Mouse (Mus musculus) urinary bladder, postnatal 10 days (tissue): ENCODE measurements around the gene Lrig1.

Source experiments
- DNase-seq: peaks from one replicate; pipeline ENCODE4 v3.0.0; 2022; ENCODE audit warnings: low spot score

Gene Lrig1

DNA sequence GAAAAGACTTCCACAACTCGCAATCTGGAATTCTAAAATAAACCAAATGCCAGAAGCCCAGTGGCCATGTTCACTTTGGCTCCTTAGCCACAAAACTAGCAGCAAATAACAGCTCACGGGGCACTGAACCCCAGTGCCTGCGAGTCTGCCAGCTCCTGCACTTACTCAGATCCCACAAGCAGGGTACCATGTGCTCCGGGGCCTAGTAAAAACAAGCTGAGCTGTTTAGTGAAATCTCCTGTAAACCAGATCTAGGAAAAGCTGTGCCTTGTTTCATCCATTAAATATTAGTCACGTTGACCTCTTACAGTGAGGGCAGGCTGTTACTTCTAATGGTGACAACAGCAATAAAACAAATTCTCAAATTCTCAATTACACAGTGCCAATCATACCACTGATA, 81.3 kb downstream of the Lrig1 start:
- no peak for DNase-seq

DNA sequence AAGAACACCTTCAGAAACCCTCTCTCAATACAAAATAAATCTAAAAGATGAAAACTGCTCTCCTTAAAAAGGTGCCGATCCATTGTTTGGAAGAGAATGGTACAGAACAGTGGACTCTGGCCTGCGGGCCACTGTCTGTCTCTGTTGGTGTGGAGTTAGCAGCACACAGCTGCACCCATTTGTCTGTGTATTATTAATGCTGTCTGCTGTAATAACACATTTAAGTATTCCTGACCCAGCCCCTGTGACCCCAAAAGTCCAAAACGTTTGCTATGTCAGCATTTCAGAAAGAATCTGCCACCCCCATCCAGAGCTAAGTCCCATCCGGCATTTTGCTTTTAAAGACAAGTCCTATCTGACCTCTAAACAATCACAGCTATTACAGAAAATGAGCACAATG, 84.0 kb downstream of the Lrig1 start:
- no peak for DNase-seq

DNA sequence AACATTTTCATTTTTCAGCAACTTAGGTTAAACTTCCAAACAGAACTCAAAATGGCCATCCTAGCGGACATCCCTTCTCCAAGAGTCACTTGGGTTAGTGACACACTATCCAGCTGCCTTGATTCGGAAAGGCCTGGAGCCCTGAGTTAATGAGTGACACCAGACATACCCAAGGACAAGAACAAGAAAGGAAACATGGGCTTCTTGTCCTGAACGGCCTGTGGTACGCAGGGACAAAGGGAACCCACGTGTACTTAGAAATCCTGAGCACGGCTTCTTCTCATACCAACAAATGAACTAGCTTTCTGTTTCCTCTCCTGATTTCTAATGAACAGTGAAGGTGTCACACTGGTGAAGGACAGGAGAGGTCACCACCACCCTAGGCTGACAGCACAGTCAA, 85.6 kb downstream of the Lrig1 start:
- no peak for DNase-seq

DNA sequence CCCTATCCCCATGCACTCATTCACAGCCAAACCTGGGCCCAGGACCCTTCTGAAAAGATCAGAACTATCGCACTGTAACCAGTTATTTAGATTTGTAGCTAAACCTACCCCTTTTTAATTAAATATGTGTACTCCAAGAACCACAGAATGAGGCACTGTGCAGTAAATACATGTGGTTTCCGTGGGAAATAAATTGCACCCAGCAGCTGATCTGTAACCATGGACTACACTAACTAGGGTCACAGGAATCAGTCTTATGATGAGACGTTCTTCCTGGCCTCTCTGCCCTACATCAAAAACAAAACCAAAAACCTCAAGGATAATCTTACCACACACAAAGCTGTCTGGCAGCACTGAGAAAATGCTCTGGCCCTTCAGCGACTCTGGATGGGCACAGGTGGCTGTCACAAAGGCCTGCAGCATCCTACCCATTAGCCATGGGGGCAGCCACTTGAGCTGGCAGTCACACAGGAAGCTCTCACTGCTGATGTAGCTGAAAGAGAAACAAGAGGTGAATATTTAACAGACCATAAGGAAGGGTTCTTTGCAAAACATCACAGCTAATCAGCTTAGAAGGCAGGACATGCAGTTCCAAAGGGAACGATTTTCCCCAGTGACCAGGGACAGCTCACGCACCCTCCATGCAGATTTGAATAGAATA, 86.6 kb downstream of the Lrig1 start:
- DNase-seq: no peak

DNA sequence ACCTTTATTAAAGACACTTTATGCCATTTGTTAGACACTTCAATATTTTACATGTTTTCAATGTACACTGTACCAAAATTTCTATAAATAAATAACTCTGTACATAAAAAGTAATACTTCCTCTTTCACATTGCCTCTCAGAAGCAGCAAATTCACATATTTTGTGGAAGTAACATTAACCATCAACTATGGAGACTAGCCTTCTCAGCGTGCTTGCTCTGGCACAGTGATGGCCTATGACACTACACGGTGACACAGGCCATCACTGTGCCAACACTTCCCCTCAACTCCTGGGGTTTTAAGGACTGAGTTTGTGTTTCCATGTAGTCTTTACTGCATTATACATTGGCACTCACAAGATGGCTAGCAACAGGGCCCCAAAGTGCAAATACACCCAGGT, 95.4 kb downstream of the Lrig1 start:
- no peak for DNase-seq

DNA sequence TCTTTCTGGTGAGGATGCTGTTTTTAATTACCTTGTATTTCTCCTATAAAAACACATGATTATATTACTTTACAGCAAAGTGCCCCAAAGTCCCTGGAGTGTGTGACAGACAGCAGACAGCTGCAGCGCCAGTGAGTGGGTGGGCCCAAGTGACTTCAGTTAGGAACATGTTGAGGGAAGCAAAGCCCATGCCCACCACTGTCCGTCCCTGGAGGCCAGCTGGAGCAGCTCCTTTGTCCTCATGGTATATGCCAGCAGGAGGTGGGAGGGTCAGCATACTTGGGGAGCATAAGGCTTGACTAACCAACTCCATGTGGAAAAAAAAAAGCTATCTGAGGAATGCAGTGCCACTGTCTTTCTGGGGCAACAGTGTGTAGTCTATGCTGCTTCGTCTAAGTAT, 95.9 kb downstream of the Lrig1 start:
- no peak for DNase-seq

DNA sequence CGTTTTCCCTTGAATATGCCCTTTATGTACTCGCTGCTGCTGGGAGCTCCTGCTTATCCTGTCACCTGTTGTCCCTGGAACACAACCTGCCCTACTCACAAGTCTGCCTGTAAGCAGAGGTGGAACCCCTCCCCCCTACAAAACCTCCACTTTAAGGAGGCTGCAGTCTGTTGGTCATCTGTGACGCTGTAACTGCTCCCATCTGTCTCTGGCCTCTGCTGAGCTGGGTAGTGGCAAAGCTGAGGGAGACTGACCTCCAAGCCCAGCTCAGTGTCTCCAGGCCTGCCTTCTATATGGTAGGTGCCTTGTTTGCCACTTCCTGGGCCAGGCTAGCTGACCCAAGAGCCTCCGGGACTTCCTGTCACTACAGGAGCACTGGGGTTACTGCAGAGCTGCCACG, 98.1 kb downstream of the Lrig1 start:
- DNase-seq: no peak

DNA sequence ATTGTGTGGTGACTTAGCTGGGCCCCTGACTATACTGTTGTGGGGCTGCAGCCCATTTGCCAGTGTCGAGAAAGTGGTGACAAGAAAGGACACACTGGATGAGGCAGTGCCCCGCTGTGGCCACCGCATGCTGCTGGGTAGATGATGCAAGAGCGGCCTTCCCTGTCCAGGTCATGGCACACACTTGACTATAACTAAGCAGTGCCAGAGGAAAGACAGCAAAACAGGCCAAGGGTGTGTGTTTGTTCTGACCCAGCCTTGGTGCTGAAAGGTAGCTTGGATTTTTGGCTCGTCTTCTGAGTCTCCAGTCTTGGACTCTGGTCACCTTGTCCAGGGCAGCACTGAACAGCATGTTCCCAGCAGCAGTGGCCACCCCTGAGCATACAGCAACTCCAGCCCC, 98.9 kb downstream of the Lrig1 start:
- DNase-seq: no peak

DNA sequence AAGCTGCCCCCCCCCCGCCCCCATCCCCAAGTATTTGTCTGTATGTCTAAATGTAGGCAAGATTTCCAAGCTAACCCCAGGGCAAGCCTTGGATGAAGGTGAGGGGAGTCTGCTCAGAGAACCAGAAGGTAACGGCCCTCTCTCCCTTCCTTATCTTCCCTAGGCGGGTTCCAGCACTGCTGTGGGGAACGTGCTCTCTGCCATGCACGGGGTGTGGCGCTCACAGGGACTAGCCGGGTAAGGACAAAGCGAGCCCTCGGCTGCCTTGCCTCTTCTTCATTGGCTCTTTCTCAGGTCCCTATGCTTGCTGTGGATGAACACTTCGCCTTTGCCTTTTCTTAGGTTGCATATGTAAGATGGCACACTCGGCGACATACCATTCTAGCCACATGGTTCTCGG, 100.9 kb downstream of the Lrig1 start:
- no peak for DNase-seq

DNA sequence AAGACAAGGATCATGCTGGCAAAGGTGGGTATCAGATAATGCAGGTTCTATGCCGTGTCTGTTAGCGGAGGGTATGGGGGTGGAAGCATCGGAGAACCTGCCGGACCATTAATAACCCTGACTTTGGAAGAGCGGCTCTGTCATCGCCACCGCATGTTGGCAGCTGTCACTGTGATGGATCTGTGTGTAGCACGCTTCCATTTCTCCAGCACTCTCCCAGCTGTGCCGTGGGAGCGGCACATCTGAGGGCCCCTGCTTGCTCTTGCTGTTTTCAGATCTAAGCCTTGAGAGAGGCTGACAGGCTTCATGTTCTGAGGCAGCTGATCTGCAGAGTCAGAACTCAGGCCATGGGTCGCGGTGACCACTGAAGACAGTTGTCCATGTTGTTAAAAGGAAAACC, 101.5 kb downstream of the Lrig1 start:
- no peak for DNase-seq

DNA sequence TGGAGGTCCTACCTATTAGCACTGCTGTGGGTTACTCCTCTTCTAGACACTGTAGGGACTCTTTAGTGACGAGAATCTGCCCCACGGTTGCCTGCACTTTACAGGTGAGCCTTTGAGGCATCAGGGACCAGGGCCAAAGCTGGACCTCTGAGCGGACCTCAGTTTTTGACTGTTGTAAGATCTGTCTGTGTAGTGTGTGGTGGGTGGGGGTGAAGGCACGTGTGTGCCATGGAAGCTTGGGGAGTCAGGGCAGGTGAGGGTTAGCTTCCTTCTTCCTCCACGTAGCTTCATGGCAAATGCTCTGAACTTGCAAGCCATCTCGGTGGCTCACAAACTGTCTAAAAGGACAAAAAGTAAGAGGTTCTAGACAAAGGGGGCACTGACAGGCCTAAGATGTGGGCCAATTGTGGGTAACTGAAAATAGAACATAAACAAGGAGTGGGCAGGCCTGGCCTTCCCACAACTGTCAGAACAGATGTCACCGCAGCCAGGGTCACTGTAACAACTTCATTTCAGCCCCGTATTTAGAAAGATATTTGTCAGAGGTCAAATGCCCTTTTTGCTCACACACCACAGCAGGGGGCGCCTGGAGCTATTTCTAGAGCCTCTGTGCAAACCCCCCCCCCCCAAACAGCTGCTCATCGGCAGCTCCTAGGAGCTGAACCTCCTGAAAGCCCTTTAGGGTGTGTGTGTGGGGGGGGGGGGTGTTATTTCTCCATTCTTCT, 103.0 kb downstream of the Lrig1 start:
- no peak for DNase-seq

DNA sequence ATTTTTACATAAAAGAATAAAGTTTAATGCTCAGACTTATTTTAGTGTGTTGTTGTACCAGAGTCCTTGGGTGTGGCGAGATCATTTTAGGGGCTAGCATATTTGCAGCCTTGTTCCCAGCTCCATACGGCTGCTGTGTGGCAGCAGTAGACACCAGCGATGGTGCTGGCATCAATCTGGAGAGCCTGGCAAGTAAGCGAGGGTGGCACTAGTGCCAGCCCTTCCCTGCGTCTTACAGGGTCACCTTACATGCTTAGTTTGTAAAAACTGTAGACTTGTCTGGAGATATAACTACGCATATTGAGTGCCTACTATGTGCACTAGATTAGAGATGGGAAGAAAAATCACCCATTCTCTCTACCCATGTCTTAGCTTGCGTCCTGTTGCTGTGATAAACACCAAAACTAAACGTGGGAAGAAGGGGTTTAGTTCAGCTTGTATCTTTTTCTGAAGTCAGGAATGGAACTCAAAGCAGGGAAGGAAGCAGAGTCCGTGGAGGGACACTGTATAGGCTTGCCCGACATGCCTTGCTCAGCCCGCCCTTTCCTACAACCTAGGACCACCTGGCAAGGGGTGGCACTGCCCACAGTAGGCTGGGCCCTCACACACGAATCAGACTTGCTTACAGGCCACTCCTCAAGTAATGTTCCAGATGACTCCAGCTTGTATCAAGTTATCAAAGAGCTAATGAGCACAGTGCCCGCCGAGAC, 103.8 kb downstream of the Lrig1 start:
- no peak for DNase-seq

DNA sequence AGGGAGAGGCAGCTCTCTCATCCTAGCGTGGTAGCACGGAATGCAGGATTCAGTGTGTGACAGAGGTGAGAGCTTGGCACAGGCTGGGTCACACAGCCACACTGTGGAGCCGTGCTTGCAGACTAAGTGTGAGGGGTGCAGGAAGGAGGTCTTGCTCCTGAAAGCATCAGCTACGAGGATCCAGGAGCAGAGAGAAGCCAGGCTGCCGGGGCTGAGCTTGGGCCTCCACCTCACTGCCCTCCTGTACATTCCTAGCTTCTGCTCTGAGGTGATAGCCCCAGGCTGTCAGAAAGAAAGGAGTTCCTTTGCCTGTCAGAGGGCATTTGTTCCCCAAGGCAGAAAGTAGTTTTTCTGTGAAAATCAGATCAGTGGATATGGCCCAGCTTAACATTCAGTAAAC, 104.8 kb downstream of the Lrig1 start:
- DNase-seq: no peak

DNA sequence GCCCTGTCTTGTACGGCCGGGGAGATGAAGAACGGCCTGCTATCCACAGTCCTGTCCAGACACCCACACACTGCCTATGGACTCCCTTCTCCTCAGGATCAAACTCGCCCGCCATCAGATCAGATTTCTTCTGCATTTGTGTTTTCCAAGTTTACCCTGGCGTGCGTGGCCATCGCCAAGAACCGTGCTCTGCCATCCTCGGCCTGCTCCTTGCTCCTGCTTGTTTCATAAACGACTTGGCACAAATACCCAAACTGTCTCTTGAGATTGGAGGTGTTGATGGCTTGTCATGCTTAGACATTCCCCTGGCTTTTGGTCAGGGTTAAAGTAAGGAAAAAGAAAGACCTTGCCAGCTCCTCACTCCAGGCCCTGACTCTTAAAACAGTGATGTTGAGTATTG, 105.2 kb downstream of the Lrig1 start:
- no peak for DNase-seq

DNA sequence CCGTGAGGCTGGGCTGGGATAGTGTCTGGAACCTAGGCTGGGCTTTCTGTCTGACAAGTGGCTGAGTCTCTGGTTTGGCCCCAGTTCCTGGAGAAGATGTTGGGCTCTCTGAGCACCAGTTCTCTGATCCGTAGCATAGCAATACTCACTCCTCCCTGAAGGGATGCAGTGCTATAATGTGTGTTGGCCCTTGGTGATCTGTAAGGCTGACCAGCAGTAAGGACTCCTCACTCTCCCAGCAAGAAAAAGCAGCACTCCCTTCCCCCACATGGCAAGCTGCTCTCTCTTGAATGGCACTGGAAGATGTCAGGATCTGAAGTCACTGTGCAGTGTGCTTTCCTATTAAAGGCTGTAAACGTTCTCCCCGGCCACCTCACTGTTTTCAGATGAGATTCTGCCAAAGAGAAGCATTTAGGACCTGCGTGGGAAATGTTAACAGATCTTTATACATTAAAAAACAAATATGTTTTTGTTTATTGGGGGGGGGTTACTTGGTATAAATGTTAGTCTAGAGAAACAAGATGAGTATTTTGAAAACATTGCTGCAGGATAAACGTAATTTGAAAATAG, 105.8 kb downstream of the Lrig1 start:
- no peak for DNase-seq

DNA sequence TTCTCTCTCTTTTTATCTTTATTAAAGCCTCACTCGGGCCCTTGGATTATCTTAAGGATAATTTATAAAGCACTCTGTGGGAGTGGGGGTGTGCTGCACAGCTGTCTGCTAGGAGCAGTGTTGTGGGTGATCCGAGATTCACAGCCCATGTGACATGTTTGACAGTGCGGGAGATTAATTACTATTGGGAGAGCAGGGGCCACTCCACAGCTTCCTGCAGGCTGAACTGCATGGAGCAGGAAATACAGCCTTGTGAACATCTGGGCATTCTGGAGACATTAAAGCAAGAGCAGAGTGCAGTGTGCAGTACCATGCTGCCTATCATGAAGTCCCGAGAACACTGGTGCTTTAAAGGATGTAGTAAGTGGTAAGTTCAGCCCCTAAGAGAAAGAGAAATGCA, 107.2 kb downstream of the Lrig1 start:
- no peak for DNase-seq

DNA sequence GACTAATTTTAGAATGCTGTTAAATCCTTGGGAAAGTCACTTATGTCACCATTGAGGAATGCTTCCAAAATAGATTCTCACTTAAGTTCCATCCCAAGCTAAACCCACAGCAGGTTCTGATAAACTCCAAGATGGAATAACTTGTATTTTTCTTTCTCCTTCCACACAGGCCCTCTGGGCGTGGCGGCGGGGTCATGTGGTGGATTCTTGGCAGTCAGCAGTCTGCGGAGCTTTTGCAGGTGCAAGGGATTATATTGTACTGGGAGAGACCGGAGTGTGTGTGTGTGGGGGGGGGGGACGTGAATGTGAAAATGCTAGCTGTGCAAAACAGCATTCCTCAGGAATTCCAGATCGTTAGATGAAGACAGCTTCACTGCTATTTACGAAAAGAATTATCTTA, 107.7 kb downstream of the Lrig1 start:
- DNase-seq: no peak

DNA sequence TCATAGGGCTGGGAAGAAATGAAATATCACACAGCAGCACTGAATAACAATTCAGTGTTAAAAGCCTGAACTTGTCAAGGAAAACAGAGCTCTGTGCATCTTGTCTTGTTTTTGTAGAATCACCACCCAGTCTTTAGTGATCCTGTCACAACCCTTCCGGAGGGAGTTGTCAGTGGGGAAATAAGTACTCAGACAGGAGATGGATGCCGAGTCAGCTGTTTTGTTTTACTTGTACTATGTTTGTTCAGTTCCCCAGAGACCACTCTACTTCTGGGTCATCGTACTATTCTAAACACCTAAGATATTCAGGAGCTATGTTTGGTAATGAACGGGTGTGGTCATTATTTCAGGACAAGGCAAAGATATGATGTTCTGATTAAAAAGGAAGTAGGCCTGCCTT, 111.6 kb downstream of the Lrig1 start:
- DNase-seq: no peak

DNA sequence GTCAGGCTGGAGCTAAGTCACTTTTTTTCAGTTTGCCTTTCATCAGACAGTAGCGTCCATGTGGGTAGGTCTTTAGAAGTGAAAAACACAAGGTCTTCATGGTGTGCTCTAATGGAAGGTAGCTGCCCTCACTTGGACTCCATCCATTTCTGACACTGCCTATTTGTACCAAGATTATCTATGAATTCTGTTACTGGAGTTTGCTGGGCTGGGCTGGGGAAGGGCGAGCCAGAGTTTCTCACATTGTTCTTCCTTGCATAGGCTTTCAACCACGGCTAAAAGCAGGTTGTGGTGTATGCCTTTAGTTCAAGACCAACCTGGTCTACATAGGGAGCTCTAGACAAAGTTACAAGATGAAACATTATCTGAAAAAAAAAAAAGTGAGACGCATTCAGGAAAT, 115.0 kb downstream of the Lrig1 start:
- no peak for DNase-seq

DNA sequence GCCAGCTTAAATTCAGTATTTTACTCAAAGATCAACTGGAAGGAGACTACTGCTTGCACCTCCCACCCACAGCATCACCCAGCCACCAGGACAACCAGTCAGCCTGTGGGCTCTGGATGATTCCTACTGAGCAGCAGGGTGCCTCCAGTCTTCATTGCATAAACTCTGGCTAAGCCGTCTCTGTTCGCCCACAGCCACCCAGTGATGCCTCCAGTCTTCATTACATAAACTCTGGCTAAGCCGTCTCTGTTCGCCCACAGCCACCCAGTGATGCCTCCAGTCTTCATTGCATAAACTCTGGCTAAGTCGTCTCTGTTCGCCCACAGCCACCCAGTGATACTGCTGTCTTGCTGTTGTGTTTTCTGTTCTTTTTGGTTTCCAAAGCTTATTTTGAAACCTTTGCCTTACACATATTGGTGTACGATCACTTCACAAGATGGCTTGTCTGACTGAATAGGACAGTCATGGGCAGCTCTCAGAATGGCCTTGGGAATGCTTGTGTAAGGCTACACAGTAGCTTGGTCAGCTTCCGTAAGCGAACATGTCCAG, 115.7 kb downstream of the Lrig1 start:
- no peak for DNase-seq

DNA sequence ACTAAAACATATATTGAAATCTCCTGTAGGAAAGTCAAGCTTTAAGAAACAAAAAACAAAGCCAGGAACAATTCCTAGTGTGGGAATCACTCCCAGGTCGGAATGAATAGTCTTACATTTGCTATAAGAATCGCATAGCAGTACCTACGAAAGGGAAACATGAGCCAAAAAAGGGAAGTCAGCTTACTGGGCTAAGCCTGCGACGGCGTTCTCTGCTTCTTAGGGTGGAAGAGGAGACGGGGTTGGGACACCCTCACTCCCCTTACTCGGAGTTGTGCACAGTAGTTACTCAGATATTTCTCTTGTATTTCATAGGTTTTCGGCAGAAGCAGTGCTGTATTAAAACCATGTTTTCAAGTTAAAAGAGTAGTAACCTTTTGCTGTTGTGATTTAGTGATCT, 117.9 kb downstream of the Lrig1 start:
- DNase-seq: no peak

DNA sequence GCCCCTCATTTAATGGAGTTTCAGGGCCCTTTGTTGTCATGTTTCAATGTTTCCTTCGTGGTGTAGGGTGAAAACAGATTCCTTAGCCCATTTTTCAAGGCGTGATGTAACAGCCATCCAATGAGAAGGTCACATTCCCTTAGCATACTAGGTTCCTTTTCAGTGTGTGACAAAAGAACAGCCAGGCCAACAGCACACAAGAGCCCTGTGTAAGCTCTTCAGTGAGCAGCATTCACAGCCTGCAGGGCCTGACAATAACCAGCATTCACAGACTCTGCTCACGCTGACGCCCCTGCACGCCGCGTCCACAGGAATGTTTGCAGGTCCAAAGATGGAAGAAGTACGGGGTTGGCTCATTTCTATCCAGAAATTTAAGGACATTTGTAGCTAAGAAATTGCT, 122.0 kb downstream of the Lrig1 start:
- no peak for DNase-seq
